Mouse (Mus musculus) fat pad, adult 2 months (tissue): ENCODE measurements around the gene Chrdl2.
"Not testable (repeated sequence)": the region's sequence is repeated elsewhere in the genome, so short reads cannot be mapped to it uniquely, and the experiment has no call there.

ENCODE experiments used
- DNase-seq: peaks from one replicate; pipeline ENCODE4 v3.0.0-alpha.2; 2011; ENCODE audit warnings: low read depth, low spot score; ENCODE audit errors: extremely low read depth

The Chrdl2 gene

DNA sequence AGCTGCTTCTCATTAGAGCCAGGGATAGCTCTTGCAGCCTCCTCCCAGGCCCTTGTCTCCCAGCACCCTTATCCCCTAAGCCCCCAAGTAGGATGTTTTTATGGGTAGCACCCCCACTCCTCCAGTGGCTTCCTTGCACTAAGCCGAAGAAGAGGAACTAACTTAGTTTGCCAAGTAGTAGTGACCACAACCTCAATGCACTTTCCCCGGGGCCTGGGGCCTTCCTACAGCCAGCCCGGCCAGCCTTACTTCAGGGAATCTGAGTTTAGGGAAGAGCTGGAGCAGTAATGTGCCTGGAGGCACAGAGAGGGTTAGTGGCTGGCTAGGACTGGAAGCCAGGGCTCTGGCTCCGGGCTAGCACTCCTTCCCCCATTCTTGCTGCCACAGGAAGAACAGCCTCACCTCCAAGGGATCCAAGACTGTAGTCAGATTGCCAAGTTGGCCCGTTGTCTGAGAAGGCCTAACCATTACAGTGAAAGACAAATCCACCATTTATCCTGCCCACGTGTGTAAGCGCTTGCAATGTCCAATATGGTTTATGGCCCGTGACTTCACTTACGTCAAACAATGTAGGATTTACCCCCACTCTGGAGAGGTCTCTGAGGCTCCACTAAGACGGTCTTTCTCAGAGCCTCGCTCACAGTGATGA, 29.0 kb downstream of the Chrdl2 start:
- peak; percentile 42 for DNase-seq

DNA sequence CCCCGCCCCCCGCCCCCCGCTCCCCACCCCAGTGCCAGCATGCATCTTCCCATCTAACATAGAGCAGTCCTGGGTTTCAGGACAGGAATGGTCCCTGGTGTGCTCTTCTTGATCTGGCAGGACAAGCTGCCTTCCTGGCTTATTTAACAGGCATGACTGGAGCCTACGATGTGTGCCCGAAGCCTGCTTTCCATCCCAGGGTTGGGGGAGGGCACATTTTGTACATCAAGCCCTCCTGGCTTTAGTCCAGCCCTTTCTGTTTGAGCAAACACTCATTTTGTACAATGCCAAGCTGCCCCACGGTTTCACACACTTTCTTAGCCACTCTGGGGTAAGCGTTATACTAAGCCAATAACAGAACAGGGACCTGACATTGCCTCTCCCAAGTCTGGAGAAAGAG, 30.1 kb downstream of the Chrdl2 start:
- no peak for DNase-seq

DNA sequence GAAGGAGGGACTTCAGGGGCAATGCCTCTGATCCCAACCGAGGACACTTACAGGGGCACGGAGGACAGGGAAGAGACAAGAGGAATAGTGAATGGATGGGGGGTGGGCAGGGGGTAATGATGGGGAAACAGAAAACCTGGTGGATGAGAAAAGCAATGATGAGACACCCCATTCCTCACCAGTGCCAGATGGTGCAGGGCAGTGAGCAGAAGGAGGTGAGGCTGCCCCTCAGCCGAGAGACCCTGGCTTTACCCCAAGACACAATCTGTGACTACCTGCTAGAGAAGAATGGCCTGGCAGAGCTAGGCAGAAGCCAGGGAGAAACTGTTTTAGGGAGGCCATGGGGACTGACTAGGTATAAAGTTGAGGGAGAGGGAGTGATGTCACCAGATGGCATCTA, 30.5 kb downstream of the Chrdl2 start:
- no peak for DNase-seq

DNA sequence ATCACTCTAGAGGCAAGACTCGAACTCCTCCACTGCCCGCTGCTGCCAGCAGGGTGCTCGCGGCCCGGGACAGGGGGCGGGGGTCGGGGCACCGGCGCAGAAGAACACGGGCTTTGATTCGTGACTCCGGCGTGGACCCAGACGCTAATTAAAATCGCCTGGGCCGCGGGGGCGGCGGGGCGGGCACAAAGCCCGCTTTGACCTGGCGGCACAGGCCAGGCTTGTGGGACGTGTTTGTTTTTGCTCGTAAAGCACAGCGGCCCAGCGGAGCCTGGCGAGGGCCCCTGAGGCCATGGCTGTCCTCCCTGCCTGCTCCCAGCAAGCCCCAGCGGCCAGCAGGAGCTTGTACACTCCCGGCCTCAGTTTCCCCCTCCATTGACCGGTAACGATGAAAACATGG, 36.1 kb downstream of the Chrdl2 start:
- no peak for DNase-seq

DNA sequence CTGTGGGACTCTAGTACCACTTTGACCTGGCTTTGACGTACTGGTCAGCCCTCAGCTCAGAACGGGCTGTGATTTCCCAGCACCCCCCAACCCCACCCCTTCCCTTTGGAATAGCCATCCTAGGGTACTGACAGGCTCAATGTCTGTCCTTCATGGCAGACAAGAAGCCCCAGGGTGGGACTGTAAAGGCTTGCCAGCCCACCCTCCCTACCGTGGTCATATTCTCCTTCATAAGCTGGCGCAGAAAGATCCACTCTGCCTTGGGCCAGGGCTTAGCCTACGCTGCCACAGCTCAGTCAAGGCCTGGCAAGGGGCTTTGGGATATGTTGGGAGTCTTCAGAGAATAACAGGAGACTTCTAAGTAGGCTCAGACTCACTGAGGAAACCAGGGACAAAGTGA, 37.1 kb downstream of the Chrdl2 start:
- no peak for DNase-seq

DNA sequence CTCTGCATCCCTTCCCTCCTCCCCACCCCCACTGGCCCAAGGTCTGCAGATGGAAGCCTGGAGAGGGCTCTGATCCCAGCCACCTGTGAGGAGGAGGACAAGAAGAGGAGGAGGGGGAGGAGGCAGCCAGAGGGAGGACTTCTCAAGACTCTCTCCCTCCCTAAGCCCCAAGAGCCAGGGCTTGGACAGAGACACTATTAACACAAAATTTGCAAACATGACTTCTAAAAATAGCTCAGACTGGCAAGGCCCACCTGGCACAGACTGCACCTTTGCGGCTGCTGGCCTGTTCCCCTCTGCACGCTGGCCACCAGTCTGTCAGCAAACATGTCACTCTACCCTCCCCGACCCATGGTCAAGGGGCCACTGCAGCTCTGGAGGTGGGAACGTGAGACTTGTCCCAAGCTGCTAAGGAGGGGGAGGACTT, 37.6 kb downstream of the Chrdl2 start:
- no peak for DNase-seq

DNA sequence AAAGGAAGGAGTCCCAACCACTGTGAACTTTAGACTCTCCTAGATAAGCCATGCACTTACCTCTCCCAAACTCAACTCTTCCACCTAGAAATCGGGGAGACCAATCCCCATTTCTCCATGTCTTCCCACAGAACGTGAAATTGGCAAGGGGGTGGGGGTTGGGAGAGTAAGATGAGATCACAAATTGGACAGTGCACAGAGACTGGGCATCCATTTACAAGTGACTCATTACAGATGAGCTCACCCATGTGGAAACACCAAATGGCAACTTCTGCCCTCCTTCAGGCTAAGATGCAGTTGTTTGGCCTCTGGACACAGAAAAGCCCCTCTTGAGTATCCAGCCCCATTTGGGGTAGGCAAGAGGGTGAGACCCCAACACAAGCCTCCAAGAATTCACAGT, 40.5 kb downstream of the Chrdl2 start:
- DNase-seq: no peak

DNA sequence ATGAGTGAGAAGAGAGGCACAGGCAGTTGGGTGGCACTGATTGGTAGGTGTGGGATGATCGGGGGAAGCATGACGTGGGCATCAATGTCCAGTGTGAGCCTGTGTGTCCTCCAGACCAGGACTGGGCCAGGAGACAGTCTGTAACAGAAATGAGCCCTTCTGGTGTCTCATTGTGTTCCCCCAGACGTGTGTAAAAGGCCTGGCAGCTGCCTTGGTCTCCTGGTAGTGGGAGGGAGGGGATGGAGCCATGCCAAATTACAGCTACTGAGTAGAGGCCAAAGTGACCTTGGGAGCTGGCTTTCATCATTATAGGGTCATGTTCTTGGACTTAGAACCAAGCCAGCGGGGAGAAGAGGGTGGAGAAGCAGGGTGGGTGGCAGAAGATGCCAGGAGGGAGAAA, 45.9 kb downstream of the Chrdl2 start:
- no peak for DNase-seq

DNA sequence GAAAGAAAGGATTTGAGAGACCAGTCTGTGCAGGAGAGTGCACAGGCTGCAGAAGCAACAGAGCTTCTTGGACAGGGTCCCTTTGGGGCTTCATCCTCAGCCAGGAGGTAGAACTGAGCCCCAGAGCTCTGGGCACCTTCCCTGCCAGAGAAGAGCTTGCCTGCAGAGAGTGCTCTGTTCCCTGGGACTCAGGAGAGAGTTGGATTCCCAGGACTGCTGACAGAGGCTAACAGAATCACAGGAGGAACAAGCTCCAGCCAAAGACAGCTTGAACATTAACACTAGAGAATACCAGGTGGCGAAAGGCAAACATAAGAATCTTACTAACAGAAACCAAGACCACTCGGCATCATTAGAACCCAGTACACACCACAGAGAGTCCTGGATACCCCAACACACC, 47.0 kb downstream of the Chrdl2 start:
- DNase-seq: not testable (repeated sequence)

DNA sequence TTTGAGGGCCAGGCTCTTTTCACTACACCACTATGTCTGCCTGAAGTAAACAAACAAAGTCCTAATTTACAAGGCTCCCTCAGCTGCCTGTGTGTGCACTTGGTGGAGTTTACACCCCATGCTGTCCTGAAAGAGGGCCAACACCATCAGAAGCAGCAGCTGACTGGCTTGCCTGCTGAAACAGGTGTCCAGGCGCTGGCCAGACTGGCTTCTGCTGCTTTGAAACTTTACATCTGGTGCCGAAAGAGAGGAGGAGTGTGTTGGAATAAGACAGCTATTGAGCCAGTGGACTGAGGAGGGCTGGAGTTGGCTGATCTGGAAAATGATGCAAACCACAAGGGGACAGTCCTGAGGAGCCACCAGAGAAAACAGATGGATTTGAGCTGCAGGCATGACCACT, 68.0 kb downstream of the Chrdl2 start:
- no peak for DNase-seq

DNA sequence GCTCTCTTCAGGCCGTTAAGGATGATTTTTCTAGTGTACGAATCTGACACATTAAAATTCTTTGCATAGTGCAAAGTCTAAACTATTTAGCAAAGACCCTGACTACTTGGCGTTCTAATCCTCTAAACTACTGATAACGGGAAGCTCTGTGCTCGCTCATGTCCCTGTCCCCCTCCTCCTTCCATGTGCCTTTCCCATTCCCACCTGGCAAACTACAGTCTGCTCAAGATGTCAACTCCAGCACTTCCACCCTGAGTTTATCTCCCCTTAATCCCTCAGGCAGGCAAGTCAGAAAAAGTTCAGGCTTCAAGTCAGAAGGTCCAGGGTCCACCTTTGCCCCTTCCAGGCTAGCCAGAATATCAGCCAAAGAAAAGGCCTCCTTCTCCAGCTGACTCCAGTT, 70.3 kb downstream of the Chrdl2 start:
- DNase-seq: no peak

DNA sequence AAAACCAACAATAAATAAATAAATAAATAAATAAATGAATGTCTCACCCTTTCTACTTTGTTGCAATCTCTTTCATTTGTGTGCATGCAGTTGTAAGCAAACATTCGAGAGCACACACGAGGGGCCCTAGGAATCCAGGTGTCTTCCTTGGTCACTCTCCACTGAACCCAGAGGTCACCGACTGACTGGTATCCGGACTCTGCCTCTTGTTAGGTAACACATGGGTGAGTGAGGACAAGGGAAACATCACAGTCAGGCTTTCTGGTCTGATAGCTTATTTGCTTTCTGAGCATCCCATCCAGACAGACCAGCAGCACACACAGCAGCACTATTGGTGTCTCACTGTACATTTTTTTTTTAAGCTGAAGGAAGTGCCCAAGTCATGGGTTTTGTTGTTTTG, 71.1 kb downstream of the Chrdl2 start:
- no peak for DNase-seq

DNA sequence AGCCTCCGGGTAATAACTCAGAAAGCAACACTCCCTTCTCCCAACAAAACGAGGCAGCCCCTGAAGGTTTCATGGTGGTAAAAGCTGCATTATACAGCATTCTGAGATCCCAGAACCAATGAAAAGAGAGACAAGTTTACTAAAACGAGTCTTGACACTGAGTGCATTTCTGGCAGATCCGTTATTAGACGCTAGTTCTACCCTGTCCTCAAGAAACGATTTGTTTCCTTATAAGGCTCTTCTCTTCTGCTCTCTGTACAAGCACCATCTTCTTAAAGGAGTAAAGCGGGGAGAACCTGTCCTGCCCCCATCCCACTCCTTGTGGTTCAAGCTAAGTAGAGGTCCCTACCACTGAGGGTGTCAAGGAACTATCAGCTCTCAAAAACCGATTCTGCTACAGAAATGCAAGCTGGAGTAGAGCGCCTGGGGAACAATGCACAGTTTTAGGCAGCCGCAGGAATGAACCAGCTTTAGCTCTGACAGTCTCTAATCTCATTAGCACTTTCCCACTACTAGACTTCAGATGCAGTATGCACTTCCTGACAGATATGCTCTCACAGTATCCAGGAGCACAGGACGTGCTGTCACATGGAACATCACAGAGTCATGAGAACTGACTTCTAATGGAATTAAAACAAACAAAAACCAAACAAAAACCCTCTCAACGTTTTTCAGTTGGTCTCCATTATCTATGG, 74.3 kb downstream of the Chrdl2 start:
- no peak for DNase-seq

DNA sequence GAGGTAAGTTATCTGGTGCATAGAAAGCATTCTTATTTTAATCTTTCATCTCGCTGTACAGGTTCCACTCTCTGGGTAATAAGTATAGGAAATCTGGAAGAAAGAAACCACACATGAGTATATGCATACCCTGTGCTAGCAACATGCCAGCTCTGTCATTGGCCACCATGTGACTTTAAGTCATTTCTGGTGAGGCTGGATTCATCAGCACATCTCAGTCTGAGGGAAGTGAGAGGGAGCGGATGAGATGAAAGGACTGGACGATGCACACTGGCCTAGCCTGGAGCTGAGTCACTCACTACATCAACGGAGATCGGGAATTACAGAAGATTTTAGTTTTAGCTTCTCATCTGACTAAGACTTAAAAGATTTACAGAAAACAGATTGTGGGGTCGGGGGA, 76.9 kb downstream of the Chrdl2 start:
- DNase-seq: no peak

DNA sequence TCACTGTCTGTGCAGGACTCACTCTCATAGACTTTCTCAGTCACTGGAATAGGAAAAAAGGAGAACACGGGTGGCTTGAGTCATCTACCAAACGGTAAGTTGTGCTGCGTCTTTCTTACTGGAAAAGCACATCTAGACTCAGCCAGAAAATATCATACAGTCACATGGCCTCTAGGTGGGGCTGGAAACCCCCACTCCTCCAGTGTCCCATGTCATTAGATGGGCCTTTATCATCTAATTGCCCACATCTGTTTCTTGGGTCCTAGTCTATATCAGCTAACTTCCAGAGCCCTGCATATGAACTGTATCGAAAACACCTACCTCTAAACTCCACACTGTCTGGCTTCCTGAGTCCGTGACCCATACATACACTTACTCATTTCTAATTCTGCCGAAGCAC, 77.8 kb downstream of the Chrdl2 start:
- no peak for DNase-seq
